Mouse (Mus musculus): ENCODE data around the gene Upf2. TPM values are rescaled to one million over a fixed set of nuclear protein-coding genes. Genes with fewer than 3 reads are reported as not detected.

The Upf2 gene
- polyA plus RNA-seq, 1 experiment = not detected

DNA sequence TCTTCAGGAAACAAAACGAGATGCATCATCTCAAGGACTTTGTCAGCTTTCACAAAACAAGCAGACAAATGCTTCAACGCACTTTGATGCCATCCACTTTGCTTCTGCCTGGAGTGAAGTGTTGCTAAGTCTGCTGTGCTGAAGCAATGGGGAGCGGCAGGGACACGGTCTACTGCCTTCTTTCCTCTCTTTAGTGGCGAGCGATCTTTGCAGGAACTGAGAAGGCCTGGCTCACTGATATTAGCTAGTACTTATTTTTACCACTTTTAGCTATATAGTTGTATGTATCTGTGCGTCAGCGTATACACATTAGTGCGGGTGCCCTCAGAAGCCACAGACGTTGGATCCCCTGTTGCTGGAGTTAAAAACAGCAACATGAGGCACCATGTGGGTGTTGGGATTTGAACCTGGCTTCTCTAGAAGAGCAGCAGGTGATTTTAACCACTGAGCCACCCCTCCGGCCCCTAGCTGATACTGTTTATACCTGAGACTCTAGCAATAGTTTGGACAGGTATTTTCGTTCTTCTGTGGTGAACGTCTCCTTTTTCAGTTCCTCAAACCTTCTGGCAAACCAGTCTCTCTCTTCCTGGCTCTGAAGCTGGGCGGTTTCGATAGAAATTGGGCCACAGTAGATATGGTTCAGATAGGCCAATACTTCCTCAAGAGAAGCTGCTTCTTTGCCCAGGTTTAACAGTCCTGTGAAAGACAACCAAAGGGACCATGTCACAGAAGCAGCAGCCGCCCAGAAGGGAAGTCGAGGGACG is 20.8 kb upstream of the Upf2 start:
- H3K4me3 ChIP-seq (ENCODE audit: insufficient read depth, low read depth, low read length) = no peak overlapping the region
- peaks cover 2% of the 10 kb centered on the region; the same call in 1 of the 2 replicates for H3K4me1 ChIP-seq (ENCODE audit: control insufficient read depth, insufficient read depth, low read length)
- WGBS = 91% methylated on average over 18 of the region's 18 CpGs
- H3K27ac ChIP-seq (ENCODE audit: insufficient read depth, low read depth, low read length) = no peak overlapping the region
- TF ChIP-seq CTCF (IDR thresholded peaks at IDR 0.05; ENCODE audit: insufficient read depth, low read depth, low read length) (no peak), POLR2A (IDR thresholded peaks at IDR 0.05; ENCODE audit: insufficient read depth, low read depth, low read length) (no peak)

DNA sequence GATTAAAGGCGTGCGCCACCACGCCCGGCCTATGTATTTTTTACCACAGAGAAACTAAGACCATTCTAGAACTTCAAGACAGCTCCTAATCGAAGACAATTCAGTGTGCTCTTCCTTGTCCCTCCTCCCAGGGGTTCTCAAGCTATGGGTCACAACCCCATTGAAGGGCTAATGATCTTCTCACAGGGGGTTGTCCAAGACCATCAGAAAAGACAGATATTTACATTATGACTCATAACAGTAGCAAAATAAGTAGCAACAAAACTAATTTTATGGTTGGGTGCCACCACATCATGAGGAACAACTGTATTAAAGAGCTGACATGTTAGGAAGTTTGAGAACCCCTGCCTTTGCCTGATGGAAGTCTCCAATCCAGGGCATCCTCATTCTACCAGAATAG is 19.3 kb upstream of the Upf2 start:
- TF ChIP-seq POLR2A (IDR thresholded peaks at IDR 0.05; ENCODE audit: insufficient read depth, low read depth, low read length) = no peak
- TF ChIP-seq CTCF (IDR thresholded peaks at IDR 0.05; ENCODE audit: insufficient read depth, low read depth, low read length) = no peak
- H3K4me1 ChIP-seq (ENCODE audit: control insufficient read depth, insufficient read depth, low read length) = peaks cover 2% of the 10 kb centered on the region; the same call in 1 of the 2 replicates
- WGBS = 94% methylated on average over 5 of the region's 5 CpGs
- H3K27ac ChIP-seq (ENCODE audit: insufficient read depth, low read depth, low read length) = no peak overlapping the region
- no peak overlapping the region for H3K4me3 ChIP-seq (ENCODE audit: insufficient read depth, low read depth, low read length)

DNA sequence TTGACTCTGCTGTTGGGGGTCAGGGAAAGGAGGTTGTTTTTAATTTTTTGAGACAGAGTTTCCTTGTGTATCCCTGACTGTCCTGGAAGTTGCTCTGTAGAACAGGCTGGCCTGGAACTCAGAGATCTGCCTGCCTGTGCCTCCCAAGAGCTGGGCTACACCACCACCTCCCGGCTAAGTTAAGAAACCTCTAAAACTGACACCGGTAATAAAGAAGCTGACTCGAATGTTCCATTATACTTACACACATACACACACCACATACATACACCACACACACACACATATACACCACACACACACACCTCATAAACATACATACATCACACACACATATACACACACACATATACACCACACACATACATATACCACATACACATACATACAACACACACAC is 16.3 kb upstream of the Upf2 start:
- 88% methylated on average over 3 of the region's 3 CpGs for WGBS
- no peak for TF ChIP-seq CTCF (IDR thresholded peaks at IDR 0.05; ENCODE audit: insufficient read depth, low read depth, low read length)
- H3K4me3 ChIP-seq (ENCODE audit: insufficient read depth, low read depth, low read length) = no peak overlapping the region

DNA sequence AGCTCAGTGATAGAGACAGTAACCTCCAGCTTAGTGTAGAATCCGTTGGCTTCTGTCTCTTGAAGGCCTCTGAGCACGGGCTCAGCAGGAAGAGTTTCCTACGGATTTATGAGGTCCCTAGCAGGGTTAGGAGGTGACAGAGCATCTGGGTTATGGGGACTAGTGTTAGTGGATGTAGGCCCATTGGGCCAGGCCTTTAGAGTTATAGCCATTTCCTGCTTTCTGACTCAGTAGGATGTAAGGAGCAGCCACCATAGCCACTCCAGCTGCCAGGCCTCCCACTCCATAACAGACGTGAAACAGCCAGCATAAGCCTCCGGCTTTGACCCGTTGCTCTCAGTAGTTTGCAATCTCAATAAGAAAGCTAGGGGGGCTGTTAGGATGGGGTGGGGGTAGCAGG is 15.2 kb upstream of the Upf2 start:
- TF ChIP-seq CTCF (IDR thresholded peaks at IDR 0.05; ENCODE audit: insufficient read depth, low read depth, low read length) (no peak), POLR2A (IDR thresholded peaks at IDR 0.05; ENCODE audit: insufficient read depth, low read depth, low read length) (no peak)
- H3K4me3 ChIP-seq (ENCODE audit: insufficient read depth, low read depth, low read length) = no peak overlapping the region
- peaks cover 5% of the 10 kb centered on the region; the same call in 1 of the 2 replicates for H3K4me1 ChIP-seq (ENCODE audit: control insufficient read depth, insufficient read depth, low read length)
- no peak overlapping the region for H3K27ac ChIP-seq (ENCODE audit: insufficient read depth, low read depth, low read length)
- 89% methylated on average over 6 of the region's 6 CpGs for WGBS

More for the DNA sequence above, 16.3 kb upstream of the Upf2 start:
- H3K27ac ChIP-seq (ENCODE audit: insufficient read depth, low read depth, low read length) = no peak overlapping the region
- H3K4me1 ChIP-seq (ENCODE audit: control insufficient read depth, insufficient read depth, low read length) = peaks cover 2% of the 10 kb centered on the region; the same call in 1 of the 2 replicates

DNA sequence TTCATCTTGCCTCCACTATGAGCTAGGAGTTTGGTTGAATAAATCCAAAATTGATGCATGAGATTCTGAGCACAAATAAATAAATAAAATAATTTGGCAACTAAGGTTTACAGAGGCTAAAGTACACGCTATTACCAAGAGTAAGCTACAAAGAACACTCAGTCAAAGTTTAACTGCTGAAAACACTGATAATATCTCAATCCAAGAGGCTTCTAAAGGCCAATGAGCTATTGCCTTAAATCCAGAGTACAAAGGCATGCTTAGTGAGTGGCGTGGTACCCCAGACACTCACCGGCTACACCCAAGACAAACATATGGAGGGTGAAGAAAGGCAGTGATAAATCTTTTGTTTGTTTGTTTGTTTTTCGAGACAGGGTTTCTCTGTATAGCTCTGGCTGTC is 14.7 kb upstream of the Upf2 start:
- 97% methylated on average over 4 of the region's 4 CpGs for WGBS
- no peak overlapping the region for H3K27ac ChIP-seq (ENCODE audit: insufficient read depth, low read depth, low read length)
- no peak overlapping the region for H3K4me3 ChIP-seq (ENCODE audit: insufficient read depth, low read depth, low read length)
- TF ChIP-seq POLR2A (IDR thresholded peaks at IDR 0.05; ENCODE audit: insufficient read depth, low read depth, low read length) (no peak), CTCF (IDR thresholded peaks at IDR 0.05; ENCODE audit: insufficient read depth, low read depth, low read length) (no peak)
- peaks cover 5% of the 10 kb centered on the region; the same call in 1 of the 2 replicates for H3K4me1 ChIP-seq (ENCODE audit: control insufficient read depth, insufficient read depth, low read length)

DNA sequence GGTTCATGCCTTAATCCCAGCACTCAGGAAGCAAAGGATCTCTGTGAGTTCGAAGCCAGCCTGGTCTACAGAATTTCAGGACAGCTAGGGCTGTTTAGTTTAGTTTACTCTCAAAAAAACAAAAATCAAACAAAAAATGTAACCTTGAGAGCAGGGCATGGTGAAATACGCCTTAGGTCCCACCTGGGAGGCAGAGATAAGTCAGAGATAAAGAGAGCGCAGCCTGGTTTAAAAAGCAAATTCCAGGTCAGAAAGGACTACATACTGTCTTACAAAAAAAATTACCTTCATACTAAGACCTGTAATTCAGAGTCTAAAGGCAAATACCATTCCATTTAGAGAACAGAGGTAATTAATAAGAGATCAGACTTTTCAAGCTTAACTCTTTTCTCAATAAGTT is 11.9 kb upstream of the Upf2 start:
- Histone ChIP-seq H3K4me3 (ENCODE audit: insufficient read depth, low read depth, low read length) (no peak overlapping the region), H3K4me1 (ENCODE audit: control insufficient read depth, insufficient read depth, low read length) (peaks cover 9% of the 10 kb centered on the region), H3K27ac (ENCODE audit: insufficient read depth, low read depth, low read length) (no peak overlapping the region)
- 94% methylated on average over 3 of the region's 3 CpGs for WGBS
- TF ChIP-seq CTCF (IDR thresholded peaks at IDR 0.05; ENCODE audit: insufficient read depth, low read depth, low read length) (no peak), POLR2A (IDR thresholded peaks at IDR 0.05; ENCODE audit: insufficient read depth, low read depth, low read length) (no peak)

DNA sequence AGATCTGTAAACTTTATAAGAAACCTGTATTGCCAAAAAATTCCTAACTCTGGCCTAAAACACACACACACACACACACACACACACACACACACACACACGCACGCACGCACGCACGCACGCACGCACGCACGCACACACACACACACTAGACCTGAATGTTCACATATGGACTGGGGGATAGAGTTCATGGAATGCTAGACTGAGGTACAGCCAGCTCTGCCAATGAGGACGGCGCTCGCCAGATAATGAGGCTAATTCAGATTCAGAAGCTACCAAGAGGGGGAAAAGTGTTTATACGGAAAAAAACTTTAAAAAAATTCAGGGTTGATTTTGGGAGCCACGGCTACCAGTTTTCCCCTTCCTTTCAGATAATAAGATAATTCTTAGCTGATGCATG is 11.4 kb upstream of the Upf2 start:
- H3K4me1 ChIP-seq (ENCODE audit: control insufficient read depth, insufficient read depth, low read length) = peaks cover 9% of the 10 kb centered on the region
- H3K27ac ChIP-seq (ENCODE audit: insufficient read depth, low read depth, low read length) = no peak overlapping the region
- TF ChIP-seq CTCF (IDR thresholded peaks at IDR 0.05; ENCODE audit: insufficient read depth, low read depth, low read length) = no peak
- TF ChIP-seq POLR2A (IDR thresholded peaks at IDR 0.05; ENCODE audit: insufficient read depth, low read depth, low read length) = no peak
- no peak overlapping the region for H3K4me3 ChIP-seq (ENCODE audit: insufficient read depth, low read depth, low read length)
- 85% methylated on average over 14 of the region's 14 CpGs for WGBS

DNA sequence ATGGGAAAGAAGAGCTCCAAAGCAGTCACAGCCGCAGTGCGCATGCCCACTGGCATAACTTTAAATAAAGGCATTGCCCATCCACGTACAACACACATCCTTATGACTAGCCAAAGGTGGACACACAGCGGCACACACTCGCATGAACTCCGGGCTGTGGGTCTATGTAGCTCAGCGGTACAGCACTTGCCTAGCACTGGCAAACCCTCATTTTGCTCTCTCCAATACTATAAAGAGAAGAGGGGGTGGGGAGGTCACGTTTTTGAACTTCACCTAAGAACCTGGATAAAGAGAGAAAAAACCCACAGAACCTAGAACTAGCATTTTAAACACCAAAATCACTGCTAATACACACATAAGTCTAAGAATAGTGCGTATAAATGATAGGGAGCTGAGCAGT is 10.3 kb upstream of the Upf2 start:
- WGBS = 92% methylated on average over 9 of the region's 9 CpGs

DNA sequence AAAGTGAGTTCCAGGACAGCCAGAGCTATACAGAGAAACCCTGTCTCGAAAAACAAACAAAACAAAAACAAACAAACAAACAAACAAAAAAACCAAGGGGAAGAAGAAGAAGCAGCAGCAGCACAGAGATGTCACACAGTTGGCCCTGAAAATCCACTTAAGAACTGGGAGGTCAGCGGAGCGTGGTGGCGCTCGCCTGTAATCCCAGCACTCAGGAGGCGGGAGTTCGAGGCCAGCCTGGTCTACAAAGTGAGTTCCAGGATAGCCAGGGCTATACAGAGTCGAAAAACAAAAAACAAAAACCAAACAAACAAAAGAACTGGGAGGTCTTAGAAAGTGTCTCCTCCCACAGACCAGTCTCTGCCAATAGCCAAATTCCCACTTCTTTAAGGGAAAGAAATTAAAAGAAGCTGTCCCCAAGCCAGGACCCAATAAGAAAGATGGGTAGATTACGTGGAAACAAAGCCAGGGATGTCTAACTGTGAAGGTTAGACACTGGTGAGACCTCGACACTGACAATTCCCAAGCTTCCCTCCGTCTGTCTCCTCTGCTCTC is 9.3 kb upstream of the Upf2 start:
- Histone ChIP-seq H3K27ac (ENCODE audit: insufficient read depth, low read depth, low read length) (no peak overlapping the region), H3K4me1 (ENCODE audit: control insufficient read depth, insufficient read depth, low read length) (peaks cover 9% of the 10 kb centered on the region), H3K4me3 (ENCODE audit: insufficient read depth, low read depth, low read length) (peak overlapping the region; percentile 72)
- TF ChIP-seq CTCF (IDR thresholded peaks at IDR 0.05; ENCODE audit: insufficient read depth, low read depth, low read length) (no peak), POLR2A (IDR thresholded peaks at IDR 0.05; ENCODE audit: insufficient read depth, low read depth, low read length) (no peak)
- 58% methylated on average over 11 of the region's 11 CpGs for WGBS

More for the DNA sequence above, 10.3 kb upstream of the Upf2 start:
- TF ChIP-seq CTCF (IDR thresholded peaks at IDR 0.05; ENCODE audit: insufficient read depth, low read depth, low read length) (no peak), POLR2A (IDR thresholded peaks at IDR 0.05; ENCODE audit: insufficient read depth, low read depth, low read length) (no peak)
- Histone ChIP-seq H3K27ac (ENCODE audit: insufficient read depth, low read depth, low read length) (no peak overlapping the region), H3K4me1 (ENCODE audit: control insufficient read depth, insufficient read depth, low read length) (peaks cover 9% of the 10 kb centered on the region), H3K4me3 (ENCODE audit: insufficient read depth, low read depth, low read length) (no peak overlapping the region)

Measured in olfactory bulb, adult 2 months (tissue).